Mouse (Mus musculus): ENCODE measurements around the gene Olfr1111. TPM values are rescaled to one million over a fixed set of nuclear protein-coding genes. Genes with fewer than 3 reads are reported as not detected.
"Not testable (repeated sequence)": the region's sequence is repeated elsewhere in the genome, so short reads cannot be mapped to it uniquely, and the experiment has no call there.

Olfr1111 gene
- polyA plus RNA-seq (2016; fragmentation: Nextera tagmentation; extraction: Ambion mirVana) = not detected in 2 replicates

GRCm38 (mm10) chr2:87152524-87152923, at the start of gene Olfr1111:
Gene Olfr1111, minus strand, starts transcription at chr2:87152624.
- H3K4me3 ChIP-seq = no peak within 1 kb of the TSS
- no peak for DNase-seq (ENCODE audit: extremely low spot score, low spot score)
- no peaks in the 10 kb centered on the region for H3K4me1 ChIP-seq
- no peaks in the 10 kb centered on the region for H3K27me3 ChIP-seq (ENCODE audit: poor library complexity, severe bottlenecking)
- no peak within 1 kb of the TSS for H3K27ac ChIP-seq
- no peaks in the 10 kb centered on the region for H3K9me3 ChIP-seq
- no peaks in the 10 kb centered on the region for H3K36me3 ChIP-seq (replicated peaks)

DNA sequence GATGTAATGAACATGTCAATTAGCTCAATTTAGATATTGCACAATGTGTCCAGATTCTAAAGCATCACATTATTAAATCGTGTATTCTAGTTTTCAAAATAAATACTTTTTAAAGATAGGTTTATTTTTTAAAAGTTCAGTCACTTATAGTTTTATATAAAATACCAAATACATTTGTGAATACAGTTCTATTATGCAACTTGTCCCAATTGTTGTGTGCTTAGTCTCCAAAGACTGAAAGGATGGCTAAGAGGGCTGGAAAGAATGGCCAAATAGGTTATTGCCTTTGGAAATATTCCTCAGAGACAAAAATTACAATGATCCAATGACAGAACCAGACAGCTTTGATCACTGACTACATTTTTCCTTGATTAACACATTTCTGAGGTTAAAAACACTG, 35.1 kb upstream of the Olfr1111 start, which contains the start of gene Olfr1112:
TSS of gene Olfr1112 (plus strand) at position 301 of the 400 bp plus-strand sequence.
- no peaks in the 10 kb centered on the region for H3K27me3 ChIP-seq (ENCODE audit: poor library complexity, severe bottlenecking)
- H3K36me3 ChIP-seq (replicated peaks) = no peaks in the 10 kb centered on the region
- no peak within 1 kb of the TSS for H3K27ac ChIP-seq
- H3K4me1 ChIP-seq = no peaks in the 10 kb centered on the region
- H3K9me3 ChIP-seq = no peaks in the 10 kb centered on the region
- no peak within 1 kb of the TSS for H3K4me3 ChIP-seq
- 87% methylated on average over 1 of the region's 1 CpGs for WGBS
- no peak for DNase-seq (ENCODE audit: extremely low spot score, low spot score)

GRCm38 (mm10) chr2:87167731-87168130, 15.3 kb upstream of the Olfr1111 start:
- not testable (repeated sequence) for H3K27me3 ChIP-seq (ENCODE audit: poor library complexity, severe bottlenecking); H3K36me3 ChIP-seq (replicated peaks); H3K4me1 ChIP-seq; DNase-seq (ENCODE audit: extremely low spot score, low spot score); H3K9me3 ChIP-seq; H3K27ac ChIP-seq; H3K4me3 ChIP-seq
- WGBS = 81% methylated on average over 2 of the region's 2 CpGs

GRCm38 (mm10) chr2:87140200-87140599, 12.2 kb downstream of the Olfr1111 start, which contains the start of gene Olfr1110:
Gene Olfr1110, minus strand, starts transcription at chr2:87140300.
- H3K27ac ChIP-seq = no peak within 1 kb of the TSS
- WGBS = 88% methylated on average over 1 of the region's 1 CpGs

GRCm38 (mm10) chr2:87114467-87114866, 38.0 kb downstream of the Olfr1111 start, which contains the start of gene Olfr259:
Gene Olfr259, minus strand, starts transcription at chr2:87114567.
- DNase-seq (ENCODE audit: extremely low spot score, low spot score) = no peak
- Histone ChIP-seq H3K4me1 (no peaks in the 10 kb centered on the region), H3K27ac (no peak within 1 kb of the TSS), H3K36me3 (replicated peaks) (no peaks in the 10 kb centered on the region), H3K4me3 (no peak within 1 kb of the TSS), H3K27me3 (ENCODE audit: poor library complexity, severe bottlenecking) (no peaks in the 10 kb centered on the region), H3K9me3 (no peaks in the 10 kb centered on the region)

More at GRCm38 (mm10) chr2:87140200-87140599, 12.2 kb downstream of the Olfr1111 start, which contains the start of gene Olfr1110:
- no peaks in the 10 kb centered on the region for H3K4me1 ChIP-seq
- no peaks in the 10 kb centered on the region for H3K9me3 ChIP-seq
- H3K36me3 ChIP-seq (replicated peaks) = no peaks in the 10 kb centered on the region
- no peaks in the 10 kb centered on the region for H3K27me3 ChIP-seq (ENCODE audit: poor library complexity, severe bottlenecking)
- no peak for DNase-seq (ENCODE audit: extremely low spot score, low spot score)
- no peak within 1 kb of the TSS for H3K4me3 ChIP-seq

Other genes starting within 250 kb of the Olfr1111 start
- not detected in 2 replicates for gene Olfr1098, start 228.1 kb downstream of the Olfr1111 start, polyA plus RNA-seq (2016; fragmentation: Nextera tagmentation; extraction: Ambion mirVana)
- gene Olfr1099, start 191.9 kb downstream of the Olfr1111 start, polyA plus RNA-seq (2016; fragmentation: Nextera tagmentation; extraction: Ambion mirVana) = not detected in 2 replicates
- not detected in 2 replicates for gene Olfr1100, start 172.7 kb downstream of the Olfr1111 start, polyA plus RNA-seq (2016; fragmentation: Nextera tagmentation; extraction: Ambion mirVana)
- not detected in 2 replicates for gene Olfr1101, start 161.4 kb downstream of the Olfr1111 start, polyA plus RNA-seq (2016; fragmentation: Nextera tagmentation; extraction: Ambion mirVana)
- not detected in 2 replicates for gene Olfr1102, start 154.2 kb downstream of the Olfr1111 start, polyA plus RNA-seq (2016; fragmentation: Nextera tagmentation; extraction: Ambion mirVana)
- gene Olfr1104, start 125.5 kb downstream of the Olfr1111 start, polyA plus RNA-seq (2016; fragmentation: Nextera tagmentation; extraction: Ambion mirVana) = not detected in 2 replicates
- gene Olfr1105, start 116.1 kb downstream of the Olfr1111 start, polyA plus RNA-seq (2016; fragmentation: Nextera tagmentation; extraction: Ambion mirVana) = not detected in 2 replicates
- gene Olfr1106, start 100.4 kb downstream of the Olfr1111 start, polyA plus RNA-seq (2016; fragmentation: Nextera tagmentation; extraction: Ambion mirVana) = not detected in 2 replicates
- not detected in 2 replicates for gene Olfr1107, start 76.8 kb downstream of the Olfr1111 start, polyA plus RNA-seq (2016; fragmentation: Nextera tagmentation; extraction: Ambion mirVana)
- not detected in 2 replicates for gene Olfr1109, start 56.6 kb downstream of the Olfr1111 start, polyA plus RNA-seq (2016; fragmentation: Nextera tagmentation; extraction: Ambion mirVana)
- gene Olfr259, start 38.1 kb downstream of the Olfr1111 start, polyA plus RNA-seq (2016; fragmentation: Nextera tagmentation; extraction: Ambion mirVana) = not detected in 2 replicates
- gene Olfr1110, start 12.3 kb downstream of the Olfr1111 start, polyA plus RNA-seq (2016; fragmentation: Nextera tagmentation; extraction: Ambion mirVana) = not detected in 2 replicates
- not detected in 2 replicates for gene Olfr1112, start 35.2 kb upstream of the Olfr1111 start, polyA plus RNA-seq (2016; fragmentation: Nextera tagmentation; extraction: Ambion mirVana)
- gene Olfr1113, start 56.3 kb upstream of the Olfr1111 start, polyA plus RNA-seq (2016; fragmentation: Nextera tagmentation; extraction: Ambion mirVana) = not detected in 2 replicates
- gene Olfr1115, start 95.4 kb upstream of the Olfr1111 start, polyA plus RNA-seq (2016; fragmentation: Nextera tagmentation; extraction: Ambion mirVana) = not detected in 2 replicates
- not detected in 2 replicates for gene Olfr1116, start 114.9 kb upstream of the Olfr1111 start, polyA plus RNA-seq (2016; fragmentation: Nextera tagmentation; extraction: Ambion mirVana)
- gene Olfr1118, start 155.0 kb upstream of the Olfr1111 start, polyA plus RNA-seq (2016; fragmentation: Nextera tagmentation; extraction: Ambion mirVana) = not detected in 2 replicates
- gene Olfr1120, start 202.2 kb upstream of the Olfr1111 start, polyA plus RNA-seq (2016; fragmentation: Nextera tagmentation; extraction: Ambion mirVana) = not detected in 2 replicates
- gene Olfr1121, start 217.3 kb upstream of the Olfr1111 start, polyA plus RNA-seq (2016; fragmentation: Nextera tagmentation; extraction: Ambion mirVana) = not detected in 2 replicates
- gene Olfr1122, start 233.2 kb upstream of the Olfr1111 start, polyA plus RNA-seq (2016; fragmentation: Nextera tagmentation; extraction: Ambion mirVana) = not detected in 2 replicates